Mouse (Mus musculus) adrenal gland, adult (tissue): ENCODE measurements around the gene Grwd1.

Experiments
- DNase-seq, 2 experiments: peaks; one replicate each; pipeline ENCODE4 v3.0.0; 2022 to 2023; ENCODE audit warnings: low spot score in 1 of 2; ENCODE audit not compliant: inconsistent age in 2 of 2

Grwd1 gene

GRCm38 (mm10) chr7:45842950-45843744, 12.4 kb upstream of the Grwd1 start:
- no peak for DNase-seq

DNA sequence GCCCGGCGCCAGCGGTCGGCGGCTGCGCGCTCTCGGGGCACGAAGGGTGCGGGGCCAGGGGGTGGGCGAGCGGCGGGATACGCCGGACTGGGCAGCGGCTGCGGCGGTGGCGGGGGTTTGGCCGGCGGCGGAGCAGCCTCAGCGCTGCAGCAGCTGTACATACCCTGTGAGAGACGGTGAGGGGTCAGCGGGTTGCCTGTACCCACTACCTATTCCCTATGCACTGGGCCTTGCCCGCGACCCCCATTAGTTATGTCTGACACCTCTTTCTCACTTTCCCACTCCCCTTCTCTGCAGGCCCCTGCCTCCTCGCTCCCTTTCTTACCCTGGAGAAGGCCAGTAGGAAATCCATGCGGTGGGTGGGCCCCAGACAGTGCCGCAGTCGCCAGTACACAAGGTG, 3.2 kb upstream of the Grwd1 start:
- DNase-seq, result no peak

DNA sequence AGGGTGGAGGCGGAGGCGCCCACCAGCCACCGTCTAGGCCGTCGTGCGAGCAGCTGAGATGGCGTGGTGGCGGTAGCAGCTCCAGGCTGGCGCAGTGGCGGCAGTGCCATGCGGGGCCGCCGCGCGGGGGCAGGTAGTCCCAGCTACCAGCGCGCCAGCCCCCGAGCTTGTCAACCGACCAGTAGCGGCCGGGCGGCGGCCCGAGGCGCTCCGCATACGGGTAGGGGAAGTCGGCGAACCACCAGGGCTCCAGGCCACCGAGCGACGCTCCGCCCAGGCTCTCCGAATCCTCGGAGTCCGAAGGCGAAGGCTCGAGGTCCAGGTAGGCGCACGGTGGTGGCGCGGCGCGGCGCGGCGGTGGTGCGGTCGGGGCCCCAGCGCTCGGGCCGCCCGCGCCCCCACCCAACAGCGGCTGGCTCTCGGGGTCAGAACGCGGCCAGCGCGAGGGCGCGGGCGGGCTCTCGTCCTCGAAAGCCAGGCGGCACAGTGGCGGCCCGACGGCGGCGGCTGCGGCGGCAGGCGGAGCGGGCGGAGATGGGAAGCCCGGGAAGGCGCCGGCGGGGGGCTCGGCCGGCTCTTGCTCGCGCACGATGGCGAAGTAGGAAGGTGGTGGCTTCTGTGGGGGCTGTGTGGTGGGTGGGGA, 2.5 kb upstream of the Grwd1 start:
- DNase-seq, result peak in 1 of 2 experiments; percentile 54

DNA sequence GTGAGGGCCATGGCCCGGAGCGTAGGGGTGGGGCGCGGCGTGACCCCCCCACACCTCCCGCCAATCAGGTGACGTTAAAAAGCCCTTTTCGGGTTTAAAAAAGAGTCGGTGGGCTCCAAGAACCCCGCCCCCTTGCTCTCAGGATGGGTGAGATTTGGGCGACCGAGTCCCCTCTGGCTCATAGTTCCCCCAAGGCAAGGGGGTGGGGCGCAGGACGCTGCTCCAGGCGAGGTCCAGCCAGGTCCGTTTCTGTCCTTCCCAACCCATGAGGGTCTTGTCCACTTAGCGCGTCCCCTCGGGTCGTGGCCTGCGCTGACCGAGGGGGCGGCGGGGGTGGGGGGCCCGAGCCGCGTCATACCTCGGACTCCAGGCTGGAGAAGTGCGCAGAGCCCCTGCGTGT, 1.7 kb upstream of the Grwd1 start:
- no peak for DNase-seq

DNA sequence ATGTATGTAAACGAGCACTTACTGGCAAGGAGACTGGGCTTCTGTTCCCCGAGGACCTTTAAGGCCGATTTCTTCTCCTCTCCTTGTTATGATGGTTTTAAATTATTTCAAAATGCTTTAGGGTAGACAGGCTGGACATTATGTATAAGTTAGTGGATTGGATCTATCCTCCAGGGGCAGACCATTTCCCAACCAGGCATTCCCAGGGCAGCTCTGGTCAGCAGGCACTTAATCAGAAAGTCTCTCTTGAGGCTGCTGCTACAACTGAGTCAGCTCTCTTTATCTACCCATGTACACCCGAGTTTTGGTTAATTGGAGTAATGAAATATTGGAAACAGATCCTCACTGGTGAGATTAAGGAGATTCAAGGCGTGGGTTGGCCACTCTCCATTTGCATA, 383 bp upstream of the Grwd1 start:
- no peak for DNase-seq

GRCm38 (mm10) chr7:45826631-45827030, 4.1 kb downstream of the Grwd1 start:
- DNase-seq, result peak in 1 of 2 experiments; percentile 66

DNA sequence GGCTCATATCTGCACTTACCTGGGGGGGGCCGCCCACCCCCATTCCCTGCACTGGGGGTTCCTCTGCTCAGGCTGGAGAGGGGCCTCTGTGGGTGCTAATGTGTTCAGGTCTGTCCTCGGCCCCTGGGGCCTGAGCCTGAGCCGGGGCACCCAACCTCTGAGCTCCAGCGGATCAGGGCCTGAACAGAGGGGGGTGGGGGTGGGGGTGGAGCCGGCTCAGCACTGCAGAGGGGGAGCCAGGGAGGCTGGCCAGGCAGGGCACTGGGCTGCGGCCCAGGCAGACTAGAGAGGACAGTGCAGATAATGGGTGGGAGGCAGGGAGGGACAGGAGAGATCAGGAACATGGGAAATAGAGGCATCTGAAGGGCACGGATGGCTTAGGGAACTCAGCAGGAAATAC, 6.1 kb downstream of the Grwd1 start, which contains the start of gene Kcnj14:
Gene Kcnj14 (minus strand): TSS at position 185 of the 400 bp plus-strand sequence.
- DNase-seq, result no peak

DNA sequence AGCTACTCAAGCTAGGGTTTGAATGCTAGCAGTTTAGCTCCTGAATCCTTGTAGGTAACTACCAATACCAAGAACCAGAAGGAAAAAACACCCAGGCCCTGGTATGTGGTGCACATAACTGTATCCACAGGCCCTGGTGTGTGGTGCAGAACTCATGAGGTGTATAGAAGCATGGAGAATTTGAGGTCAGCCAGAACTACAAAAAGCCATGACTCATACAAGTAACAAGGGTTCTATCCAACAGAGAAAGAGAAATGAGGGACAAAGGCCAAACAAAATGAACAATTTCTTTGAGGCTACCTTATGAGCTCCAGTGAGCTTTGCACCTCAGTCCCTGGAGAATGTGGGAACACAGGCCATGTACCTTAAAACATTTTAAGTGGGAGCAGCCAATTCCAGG, 9.8 kb downstream of the Grwd1 start:
- no peak for DNase-seq

- DNase-seq, result no peak
These were observed 10.9 kb downstream of the Grwd1 start for GRCm38 (mm10) chr7:45819843-45820242.

GRCm38 (mm10) chr7:45815984-45816351, 14.8 kb downstream of the Grwd1 start:
- no peak for DNase-seq

- DNase-seq, result peak in 1 of 2 experiments; percentile 51
These were observed 15.3 kb downstream of the Grwd1 start for GRCm38 (mm10) chr7:45815323-45815983.

GRCm38 (mm10) chr7:45814841-45815240, 15.9 kb downstream of the Grwd1 start:
- no peak for DNase-seq

DNA sequence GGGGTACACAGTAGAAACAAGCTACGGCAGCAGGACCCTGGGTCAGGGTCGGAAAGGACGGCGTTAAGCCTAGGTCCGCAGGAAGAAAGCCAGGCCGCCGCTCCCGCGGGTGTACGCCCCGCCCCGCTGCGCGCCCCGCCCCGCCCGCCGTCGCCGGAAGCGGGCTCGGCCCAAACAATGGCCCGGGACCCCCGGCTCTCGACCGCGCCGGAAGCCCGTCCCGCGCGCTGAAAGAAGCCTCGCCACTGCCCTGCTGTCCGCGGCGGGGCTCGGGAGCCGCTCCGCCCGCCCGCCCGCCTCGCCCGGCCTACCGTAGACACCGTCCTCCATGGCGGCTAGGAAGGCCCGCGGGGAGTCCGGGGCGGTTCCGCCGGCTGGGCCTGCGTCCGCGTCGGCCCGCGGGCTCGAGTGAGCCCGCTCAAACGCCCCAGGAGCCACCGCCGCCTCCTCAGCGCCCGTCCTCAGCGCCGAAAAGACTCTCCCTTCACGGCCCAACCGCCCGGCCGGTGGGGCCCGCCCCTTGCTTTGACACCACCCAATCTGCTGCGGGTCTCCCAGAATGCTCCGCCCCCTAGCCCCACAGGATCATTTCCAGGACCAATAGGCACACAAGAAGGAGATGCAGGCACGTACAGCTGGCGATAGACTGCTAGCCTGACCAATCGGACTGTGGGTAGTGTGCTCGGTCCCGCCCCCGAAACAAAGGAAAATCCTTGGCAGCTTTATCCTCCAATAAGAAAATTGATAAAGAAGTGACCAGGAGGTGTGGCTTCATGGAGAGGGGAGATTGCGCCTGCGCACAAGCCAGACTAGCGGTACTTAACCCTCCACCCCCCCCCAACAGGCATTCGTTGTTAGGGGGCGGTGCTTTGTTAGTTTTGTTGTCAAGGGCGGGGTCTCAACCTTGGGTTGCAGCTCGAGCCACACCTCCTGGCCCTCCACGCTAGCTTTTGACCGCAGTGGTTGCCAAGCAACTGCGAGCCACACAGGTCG, 16.7 kb downstream of the Grwd1 start, which contains the start of gene Cyth2:
Gene Cyth2 (minus strand): TSS at position 795 of the 993 bp plus-strand sequence.
- DNase-seq, result peak; percentile 99 to 100

- peak in 1 of 2 experiments; percentile 43 for DNase-seq
These were observed 17.8 kb downstream of the Grwd1 start for GRCm38 (mm10) chr7:45812921-45813320.

DNA sequence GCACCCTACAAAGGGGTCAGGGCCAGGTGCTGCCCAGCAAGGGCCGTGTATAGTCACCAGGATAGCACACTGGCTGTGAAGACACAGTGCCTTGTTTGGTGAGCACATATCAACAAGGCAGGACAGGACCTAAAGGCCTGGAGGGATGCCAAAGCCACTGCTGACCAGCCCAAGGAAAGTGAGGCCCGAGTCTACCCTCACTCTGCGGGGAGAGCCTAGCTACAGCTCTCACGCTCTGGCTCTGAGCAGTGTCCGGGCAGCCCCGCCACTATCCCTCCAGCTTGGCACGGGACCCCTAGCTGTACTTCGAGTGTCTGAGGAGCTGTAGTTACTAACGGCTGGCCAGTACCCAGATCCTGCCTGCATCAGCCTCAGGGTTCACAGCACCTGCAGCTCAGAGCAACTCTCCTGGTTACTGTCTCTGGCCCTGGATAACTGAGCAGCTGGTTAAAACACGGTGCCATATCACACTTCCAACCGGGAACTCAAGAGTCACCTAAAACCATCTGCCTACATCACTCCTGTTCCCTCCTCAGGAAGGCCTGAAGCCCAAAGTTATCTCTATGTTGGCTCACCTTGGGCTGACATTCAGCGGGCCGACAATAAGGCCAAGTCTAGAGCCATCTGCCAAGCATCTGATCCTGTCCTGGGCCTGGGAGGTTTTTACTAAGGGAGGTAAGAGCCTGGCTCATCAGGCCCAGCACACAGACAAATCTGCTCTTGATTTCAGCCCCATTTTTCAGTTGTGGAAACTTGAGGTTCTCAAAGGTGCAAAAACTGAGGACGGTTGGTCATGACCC, 21.3 kb downstream of the Grwd1 start:
- DNase-seq, result peak in 1 of 2 experiments; percentile 57

GRCm38 (mm10) chr7:45808471-45808870, 22.3 kb downstream of the Grwd1 start:
- peak in 1 of 2 experiments; percentile 44 for DNase-seq

DNA sequence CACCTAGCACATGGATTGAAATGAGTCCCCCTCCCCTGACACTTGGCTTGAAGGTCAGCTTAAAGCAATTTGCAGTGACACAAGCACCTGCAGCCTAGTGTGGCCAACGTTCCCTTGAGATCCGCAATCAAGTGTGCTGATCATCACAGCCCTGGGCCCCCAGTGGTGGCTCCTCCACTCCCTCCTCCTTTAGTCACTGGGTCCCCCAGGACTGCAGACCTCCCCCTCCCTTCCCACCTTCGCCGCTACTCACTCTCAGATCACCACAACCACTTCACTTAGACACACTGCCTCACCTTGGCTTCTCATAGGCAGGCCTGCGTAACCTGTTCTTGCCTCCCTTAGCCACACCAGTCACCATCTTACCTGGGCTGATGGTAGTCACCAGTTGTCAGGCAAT, 24.8 kb downstream of the Grwd1 start:
- DNase-seq, result peak in 1 of 2 experiments; percentile 46

- DNase-seq, result peak; percentile 81 to 87
These were observed 28.2 kb downstream of the Grwd1 start for GRCm38 (mm10) chr7:45802551-45802950.

GRCm38 (mm10) chr7:45801348-45801747, 29.4 kb downstream of the Grwd1 start:
- DNase-seq, result peak; percentile 93 to 97
